Mouse (Mus musculus): ENCODE results near the gene Ifna4. TPM values are rescaled to one million over a fixed set of nuclear protein-coding genes. Genes with fewer than 3 reads are reported as not detected.

Gene Ifna4
- polyA plus RNA-seq, 1 experiment from 2014 or later = not detected

GRCm38 (mm10) chr4:88838828-88839227 is 2.8 kb upstream of the Ifna4 start:
- no peak for DNase-seq (ENCODE audit: low spot score)
- peaks cover 6% of the 10 kb centered on the region for H3K4me1 ChIP-seq
- WGBS = 38% methylated on average over 3 of the region's 3 CpGs

GRCm38 (mm10) chr4:88840058-88840457 is 1.6 kb upstream of the Ifna4 start:
- H3K4me1 ChIP-seq = peaks cover 6% of the 10 kb centered on the region
- no peak for DNase-seq (ENCODE audit: low spot score)
- H3K27me3 ChIP-seq (replicated peaks; ENCODE audit: low read depth, poor library complexity, severe bottlenecking) = no peaks in the 10 kb centered on the region
- no peaks in the 10 kb centered on the region for H3K9me3 ChIP-seq
- H3K36me3 ChIP-seq (replicated peaks) = no peaks in the 10 kb centered on the region
- no peak overlapping the region for H3K27ac ChIP-seq (replicated peaks)
- 84% methylated on average over 3 of the region's 3 CpGs for WGBS
- no peak overlapping the region for H3K4me3 ChIP-seq

More at GRCm38 (mm10) chr4:88838828-88839227, 2.8 kb upstream of the Ifna4 start:
- Histone ChIP-seq H3K27ac (replicated peaks) (no peak overlapping the region), H3K4me3 (no peak overlapping the region), H3K36me3 (replicated peaks) (no peaks in the 10 kb centered on the region), H3K9me3 (no peaks in the 10 kb centered on the region), H3K27me3 (replicated peaks; ENCODE audit: low read depth, poor library complexity, severe bottlenecking) (no peaks in the 10 kb centered on the region)

GRCm38 (mm10) chr4:88845334-88845733 is 3.7 kb downstream of the Ifna4 start:
- Histone ChIP-seq H3K4me3 (no peak overlapping the region), H3K27me3 (replicated peaks; ENCODE audit: low read depth, poor library complexity, severe bottlenecking) (no peaks in the 10 kb centered on the region), H3K9me3 (no peaks in the 10 kb centered on the region), H3K36me3 (replicated peaks) (no peaks in the 10 kb centered on the region), H3K27ac (replicated peaks) (no peak overlapping the region), H3K4me1 (peaks cover 6% of the 10 kb centered on the region)
- 54% methylated on average over 2 of the region's 2 CpGs for WGBS
- no peak for DNase-seq (ENCODE audit: low spot score)

GRCm38 (mm10) chr4:88849698-88850097 is 8.0 kb downstream of the Ifna4 start, which contains the start of gene Ifna1:
Gene Ifna1 (plus strand): TSS chr4:88850087.
- Histone ChIP-seq H3K27me3 (replicated peaks; ENCODE audit: low read depth, poor library complexity, severe bottlenecking) (no peaks in the 10 kb centered on the region), H3K9me3 (no peaks in the 10 kb centered on the region), H3K36me3 (replicated peaks) (no peaks in the 10 kb centered on the region), H3K4me3 (no peak within 1 kb of the TSS), H3K27ac (replicated peaks) (no peak within 1 kb of the TSS), H3K4me1 (0 out of 2 replicates have a peak, but pooled peaks cover 3% of the 10 kb centered on the region)
- DNase-seq (ENCODE audit: low spot score) = no peak
- 78% methylated on average over 1 of the region's 1 CpGs for WGBS

GRCm38 (mm10) chr4:88851026-88851763 is 9.5 kb downstream of the Ifna4 start:
- Histone ChIP-seq H3K4me1 (0 out of 2 replicates have a peak, but pooled peaks cover 3% of the 10 kb centered on the region), H3K9me3 (no peaks in the 10 kb centered on the region), H3K4me3 (no peak overlapping the region), H3K27me3 (replicated peaks; ENCODE audit: low read depth, poor library complexity, severe bottlenecking) (no peaks in the 10 kb centered on the region), H3K36me3 (replicated peaks) (no peaks in the 10 kb centered on the region), H3K27ac (replicated peaks) (no peak overlapping the region)
- WGBS = 59% methylated on average over 4 of the region's 4 CpGs
- no peak for DNase-seq (ENCODE audit: low spot score)

- Histone ChIP-seq H3K9me3 (no peaks in the 10 kb centered on the region), H3K4me1 (peaks cover 12% of the 10 kb centered on the region), H3K4me3 (no peak overlapping the region), H3K27me3 (replicated peaks; ENCODE audit: low read depth, poor library complexity, severe bottlenecking) (peaks cover 22% of the 10 kb centered on the region), H3K27ac (replicated peaks) (no peak overlapping the region), H3K36me3 (replicated peaks) (no peaks in the 10 kb centered on the region)
- no peak for DNase-seq (ENCODE audit: low spot score)
These were observed 17.6 kb downstream of the Ifna4 start for GRCm38 (mm10) chr4:88859214-88859613.

GRCm38 (mm10) chr4:88863309-88863708 is 21.6 kb downstream of the Ifna4 start:
- WGBS = 5% methylated on average over 7 of the region's 7 CpGs
- H3K27me3 ChIP-seq (replicated peaks; ENCODE audit: low read depth, poor library complexity, severe bottlenecking) = peaks cover 43% of the 10 kb centered on the region
- H3K9me3 ChIP-seq = no peaks in the 10 kb centered on the region
- peaks cover 31% of the 10 kb centered on the region for H3K4me1 ChIP-seq
- DNase-seq (ENCODE audit: low spot score) = peak; percentile 65
- H3K27ac ChIP-seq (replicated peaks) = peak overlapping the region; percentile 40; the same call in 1 of the 2 replicates
- no peak overlapping the region for H3K4me3 ChIP-seq
- no peaks in the 10 kb centered on the region for H3K36me3 ChIP-seq (replicated peaks)

- Histone ChIP-seq H3K4me3 (no peak overlapping the region), H3K27ac (replicated peaks) (no peak overlapping the region), H3K4me1 (peaks cover 34% of the 10 kb centered on the region), H3K9me3 (no peaks in the 10 kb centered on the region), H3K36me3 (replicated peaks) (no peaks in the 10 kb centered on the region), H3K27me3 (replicated peaks; ENCODE audit: low read depth, poor library complexity, severe bottlenecking) (peaks cover 50% of the 10 kb centered on the region)
- no peak for DNase-seq (ENCODE audit: low spot score)
- WGBS = 63% methylated on average over 9 of the region's 9 CpGs
These were observed 22.9 kb downstream of the Ifna4 start for GRCm38 (mm10) chr4:88864599-88864998.

GRCm38 (mm10) chr4:88865011-88865569 is 23.4 kb downstream of the Ifna4 start:
- no peak overlapping the region for H3K27ac ChIP-seq (replicated peaks)
- peaks cover 34% of the 10 kb centered on the region for H3K4me1 ChIP-seq
- H3K27me3 ChIP-seq (replicated peaks; ENCODE audit: low read depth, poor library complexity, severe bottlenecking) = peaks cover 50% of the 10 kb centered on the region
- 31% methylated on average over 6 of the region's 6 CpGs for WGBS
- DNase-seq (ENCODE audit: low spot score) = no peak
- no peaks in the 10 kb centered on the region for H3K36me3 ChIP-seq (replicated peaks)
- H3K9me3 ChIP-seq = no peaks in the 10 kb centered on the region
- no peak overlapping the region for H3K4me3 ChIP-seq

- Histone ChIP-seq H3K27ac (replicated peaks) (no peak overlapping the region), H3K36me3 (replicated peaks) (no peaks in the 10 kb centered on the region), H3K4me3 (peak overlapping the region; percentile 68), H3K27me3 (replicated peaks; ENCODE audit: low read depth, poor library complexity, severe bottlenecking) (peaks cover 46% of the 10 kb centered on the region), H3K4me1 (peaks cover 34% of the 10 kb centered on the region), H3K9me3 (no peaks in the 10 kb centered on the region)
- peak; percentile 85 for DNase-seq (ENCODE audit: low spot score)
- 3% methylated on average over 8 of the region's 8 CpGs for WGBS
These were observed 25.8 kb downstream of the Ifna4 start for GRCm38 (mm10) chr4:88867366-88867925.

- peaks cover 26% of the 10 kb centered on the region for H3K4me1 ChIP-seq
- peak overlapping the region; percentile 41; the same call in 1 of the 2 replicates for H3K27ac ChIP-seq (replicated peaks)
- no peaks in the 10 kb centered on the region for H3K9me3 ChIP-seq
- peak overlapping the region; percentile 68 for H3K4me3 ChIP-seq
- no peaks in the 10 kb centered on the region for H3K36me3 ChIP-seq (replicated peaks)
- WGBS = 7% methylated on average over 31 of the region's 31 CpGs
- DNase-seq (ENCODE audit: low spot score) = peak; percentile 69
- peaks cover 39% of the 10 kb centered on the region for H3K27me3 ChIP-seq (replicated peaks; ENCODE audit: low read depth, poor library complexity, severe bottlenecking)
These were observed 26.6 kb downstream of the Ifna4 start for GRCm38 (mm10) chr4:88867926-88868911.

GRCm38 (mm10) chr4:88872691-88873090 is 31.0 kb downstream of the Ifna4 start:
- 0% methylated on average over 2 of the region's 2 CpGs for WGBS
- peaks cover 15% of the 10 kb centered on the region; the same call in 1 of the 2 replicates for H3K27me3 ChIP-seq (replicated peaks; ENCODE audit: low read depth, poor library complexity, severe bottlenecking)
- H3K4me3 ChIP-seq = no peak overlapping the region
- H3K4me1 ChIP-seq = peaks cover 8% of the 10 kb centered on the region
- H3K27ac ChIP-seq (replicated peaks) = no peak overlapping the region
- H3K36me3 ChIP-seq (replicated peaks) = no peaks in the 10 kb centered on the region
- no peak for DNase-seq (ENCODE audit: low spot score)
- no peaks in the 10 kb centered on the region for H3K9me3 ChIP-seq

All from embryonic facial prominence, embryonic 10.5 days (tissue).